Comparison of ENCODE assay signal across 13 mouse cellular contexts in the genomic region with DNA sequence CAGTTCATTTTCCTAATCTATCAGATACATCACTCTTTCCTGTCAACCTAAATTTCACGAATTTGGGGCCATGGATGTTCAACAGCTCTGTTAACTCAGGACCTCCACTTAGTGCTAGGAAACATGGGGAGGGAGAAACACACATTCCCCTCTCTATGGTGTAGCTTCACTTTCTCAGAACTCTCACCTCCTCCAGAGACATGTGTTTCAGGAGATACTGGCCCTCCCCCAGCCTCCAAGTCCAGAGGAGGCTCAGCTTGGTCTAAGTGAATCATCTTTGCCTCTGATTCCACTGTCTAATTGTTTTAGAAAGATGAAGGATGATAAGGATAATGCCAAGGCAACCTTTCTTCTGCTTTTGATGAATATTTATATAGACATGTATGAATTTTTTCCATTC.
"Had no signal": no experiment of that assay in that cellular context is flagged by ENCODE, and none has a peak within 500 bp of the region (broad histone marks: within the 10 kb centered on the region; RNA-seq: fewer than 3 reads in every experiment).

No protein-coding gene starts in this region.

- H3K4me2 ChIP-seq: intestine, embryonic 15.5 days; limb, embryonic 15.5 days; liver, embryonic 12.5 days; lung, embryonic 14.5 days; neural tube, embryonic 15.5 days had no signal

- H3K36me3 ChIP-seq: intestine, embryonic 15.5 days; limb, embryonic 15.5 days; liver, embryonic 12.5 days; midbrain, embryonic 10.5 days; neural tube, embryonic 15.5 days had no signal

- ATAC-seq: intestine, embryonic 15.5 days; liver, embryonic 12.5 days had no signal

- H3K27me3 ChIP-seq: intestine, embryonic 15.5 days; limb, embryonic 15.5 days; liver, embryonic 12.5 days; neural tube, embryonic 15.5 days had no signal

- H3K4me1 ChIP-seq: intestine, embryonic 15.5 days; limb, embryonic 15.5 days; liver, embryonic 12.5 days; midbrain, embryonic 10.5 days; neural tube, embryonic 15.5 days had no signal

- H3K4me3 ChIP-seq: intestine, embryonic 15.5 days; limb, embryonic 15.5 days; liver, embryonic 12.5 days; midbrain, embryonic 10.5 days; myocyte; neural tube, embryonic 15.5 days had no signal

- H3K9me3 ChIP-seq: intestine, embryonic 15.5 days; limb, embryonic 15.5 days; liver, embryonic 12.5 days; midbrain, embryonic 10.5 days; neural tube, embryonic 15.5 days had no signal

- DNase-seq: kidney, adult 18-20 months; kidney, postnatal 14 days; lung, embryonic 14.5 days; lung, postnatal 10 days; lung, postnatal 4 days; thymus, adult 2 months; thymus, postnatal 25 days had no signal

- H3K9ac ChIP-seq: intestine, embryonic 15.5 days; limb, embryonic 15.5 days; liver, embryonic 12.5 days; lung, embryonic 14.5 days; neural tube, embryonic 15.5 days had no signal

- H3K27ac ChIP-seq: intestine, embryonic 15.5 days; limb, embryonic 15.5 days; liver, embryonic 12.5 days; midbrain, embryonic 10.5 days; neural tube, embryonic 15.5 days had no signal
